Mouse (Mus musculus): ENCODE results near the gene 1810024B03Rik. TPM values are rescaled to one million over a fixed set of nuclear protein-coding genes. Genes with fewer than 3 reads are reported as not detected.

The 1810024B03Rik gene
- total and polyA plus RNA-seq, 3 experiments, result 1.5 to 1.9 TPM; not detected in 1

GRCm38 (mm10) chr2:127207547-127208451, at the start of gene 1810024B03Rik, which contains the start of gene Snrnp200 (continued):
- TF ChIP-seq BHLHE40 (IDR thresholded peaks at IDR 0.05; ENCODE audit: borderline replicate concordance, low read depth, low read length), result no peak; the same call in 1 of the 2 replicates
- peak; percentile 88 for TF ChIP-seq ELF1 (IDR thresholded peaks at IDR 0.05; ENCODE audit: low read depth, low read length)
- no peak for TF ChIP-seq MAFK (IDR thresholded peaks at IDR 0.05; ENCODE audit: borderline replicate concordance, low read depth, low read length)
- peak; percentile 38; the same call in 1 of the 2 replicates for TF ChIP-seq NELFE (IDR thresholded peaks at IDR 0.05; ENCODE audit: low read depth, low read length)
- no peak for TF ChIP-seq POLR2AphosphoS5 (IDR thresholded peaks at IDR 0.05; ENCODE audit: borderline replicate concordance, low read depth, low read length)

DNA sequence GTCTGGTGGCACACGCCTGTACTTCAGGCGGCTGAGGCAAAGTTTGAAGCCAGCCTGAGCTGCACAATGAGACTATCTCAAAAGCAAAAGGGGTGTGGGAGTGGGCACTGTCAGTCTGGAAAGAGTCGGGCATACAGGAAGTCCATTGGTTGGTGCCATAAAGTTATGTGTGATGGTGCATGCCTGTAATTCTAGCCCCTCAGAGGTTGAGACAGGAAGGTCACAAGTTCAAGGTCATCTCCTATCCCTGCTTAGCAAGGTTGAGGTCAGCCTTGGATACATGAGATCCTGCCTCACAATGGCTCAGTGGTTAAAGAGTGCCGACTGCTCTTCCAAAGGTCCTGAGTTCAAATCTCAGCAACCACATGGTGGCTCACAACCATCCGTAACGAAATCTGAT, 47.2 kb upstream of the 1810024B03Rik start:
- peaks cover 0 to 18% of the 10 kb centered on the region in 2 experiments; a peak in 3 of 4 replicates for H3K36me3 ChIP-seq (ENCODE audit: control insufficient read depth in 1 of 2, insufficient read depth in 2 of 2, low read length in 2 of 2)
- TF ChIP-seq E2F4 (IDR thresholded peaks at IDR 0.05; ENCODE audit: borderline replicate concordance, low read depth, low read length) (no peak), ZMIZ1 (IDR thresholded peaks at IDR 0.05; ENCODE audit: low read depth, low read length) (no peak), USF1 (IDR thresholded peaks at IDR 0.05; ENCODE audit: low read depth, low read length) (no peak), MEF2A (IDR thresholded peaks at IDR 0.05; ENCODE audit: extremely low read depth, insufficient replicate concordance, low read depth, low read length, poor library complexity, severe bottlenecking) (no peak), POLR2AphosphoS2 (IDR thresholded peaks at IDR 0.05; ENCODE audit: low read length) (no peak), NELFE (IDR thresholded peaks at IDR 0.05; ENCODE audit: low read depth, low read length) (no peak), CHD2 (IDR thresholded peaks at IDR 0.05; ENCODE audit: low read length) (no peak), TAL1 (IDR thresholded peaks at IDR 0.05; ENCODE audit: low read length) (no peak), RCOR1 (IDR thresholded peaks at IDR 0.05; ENCODE audit: low read depth, low read length) (no peak), MXI1 (IDR thresholded peaks at IDR 0.05; ENCODE audit: low read depth, low read length) (no peak), EP300 (IDR thresholded peaks at IDR 0.05; ENCODE audit: low read depth in 1 of 2, low read length in 2 of 2) (no peak), POLR2AphosphoS5 (IDR thresholded peaks at IDR 0.05; ENCODE audit: borderline replicate concordance, low read depth, low read length) (no peak), POLR2A (IDR thresholded peaks at IDR 0.05; ENCODE audit: control insufficient read depth in 1 of 2, insufficient read depth in 1 of 2, low read depth in 1 of 2, low read length in 2 of 2, poor library complexity in 1 of 2) (no peak), JUND (IDR thresholded peaks at IDR 0.05; ENCODE audit: low read depth, low read length) (no peak), GATA1 (IDR thresholded peaks at IDR 0.05; ENCODE audit: low read depth, low read length) (no peak), RAD21 (IDR thresholded peaks at IDR 0.05; ENCODE audit: low read depth, low read length) (no peak), SMC3 (IDR thresholded peaks at IDR 0.05; ENCODE audit: low read depth, low read length) (no peak), ZKSCAN1 (IDR thresholded peaks at IDR 0.05; ENCODE audit: low read depth, low read length) (no peak)
- H3K27ac ChIP-seq (ENCODE audit: control insufficient read depth, low read depth, low read length), result no peak overlapping the region
- no peaks in the 10 kb centered on the region for H3K27me3 ChIP-seq (ENCODE audit: control insufficient read depth in 1 of 2, insufficient read depth in 2 of 2, low read length in 2 of 2)
- peaks cover 13 to 16% of the 10 kb centered on the region in 2 experiments for H3K4me1 ChIP-seq (ENCODE audit: control insufficient read depth in 1 of 2, insufficient read depth in 2 of 2, low read length in 2 of 2)
- no peak overlapping the region for H3K4me3 ChIP-seq (ENCODE audit: control insufficient read depth in 1 of 2, insufficient read depth in 1 of 2, low read depth in 2 of 2, low read length in 2 of 2)
- no peak for DNase-seq (ENCODE audit: low read depth, low spot score)
- 0 out of 2 replicates have a peak, but pooled peaks cover 4% of the 10 kb centered on the region for H3K79me2 ChIP-seq (ENCODE audit: control insufficient read depth, insufficient read depth, low read length, poor library complexity)
- H3K9ac ChIP-seq (ENCODE audit: control insufficient read depth, low read depth, low read length, poor library complexity, severe bottlenecking), result no peak overlapping the region
- no peaks in the 10 kb centered on the region for H3K9me3 ChIP-seq (replicated peaks; ENCODE audit: insufficient read depth, low read length)
